In genomic region chr3:149705724-149706123, GRCm38 (mm10) we compare ENCODE assay signal across 11 mouse cellular contexts.
DNase-seq lines count a peak whose midpoint lies in the region; ATAC-seq lines count a peak whose summit lies in the region.
"Had no signal": no experiment of that assay in that cellular context is flagged by ENCODE, and none has a peak within 500 bp of the region (broad histone marks: within the 10 kb centered on the region; RNA-seq: fewer than 3 reads in every experiment).

No protein-coding gene starts in this region.

- no peaks in the 10 kb centered on the region for H3K4me1 ChIP-seq in embryonic facial prominence, embryonic 14.5 days (ENCODE audit: control insufficient read depth, insufficient read depth, low read length)
- H3K4me1 ChIP-seq in embryonic facial prominence, embryonic 10.5 days: no peaks in the 10 kb centered on the region
- H3K4me1 ChIP-seq in neural tube, embryonic 11.5 days (ENCODE audit: control insufficient read depth, insufficient read depth, low read length): no peaks in the 10 kb centered on the region
- no peaks in the 10 kb centered on the region for H3K4me1 ChIP-seq in midbrain, embryonic 16.5 days (ENCODE audit: control insufficient read depth, insufficient read depth, low read length)
- H3K4me1 ChIP-seq: liver, embryonic 13.5 days had no signal

- ATAC-seq in embryonic facial prominence, embryonic 14.5 days (ENCODE audit: low read depth): peak; percentile 74; the same call in 1 of the 2 replicates
- ATAC-seq in neural tube, embryonic 11.5 days (ENCODE audit: insufficient read depth, low FRiP score, low TSS enrichment): peak; percentile 35; the same call in 1 of the 2 replicates
- ATAC-seq in midbrain, embryonic 16.5 days: no peak
- ATAC-seq in inflammation-experienced regulatory T-cells, adult 6 months: no peak

- H3K36me3 ChIP-seq in embryonic facial prominence, embryonic 14.5 days (ENCODE audit: control insufficient read depth, insufficient read depth, low read length): no peaks in the 10 kb centered on the region
- no peaks in the 10 kb centered on the region for H3K36me3 ChIP-seq in embryonic facial prominence, embryonic 10.5 days (replicated peaks)
- no peaks in the 10 kb centered on the region for H3K36me3 ChIP-seq in neural tube, embryonic 11.5 days (ENCODE audit: control insufficient read depth, insufficient read depth, low read length)
- H3K36me3 ChIP-seq in midbrain, embryonic 16.5 days (ENCODE audit: control insufficient read depth, insufficient read depth, low read length): no peaks in the 10 kb centered on the region
- H3K36me3 ChIP-seq: liver, embryonic 13.5 days had no signal

- 86% methylated on average over 10 of the region's 10 CpGs for WGBS in embryonic facial prominence, embryonic 14.5 days
- 96% methylated on average over 10 of the region's 10 CpGs for WGBS in embryonic facial prominence, embryonic 10.5 days
- WGBS in neural tube, embryonic 11.5 days: 87% methylated on average over 10 of the region's 10 CpGs
- WGBS in midbrain, embryonic 16.5 days: 79% methylated on average over 10 of the region's 10 CpGs

- peak; percentile 27 for DNase-seq in embryonic facial prominence, embryonic 14.5 days (ENCODE audit: low spot score)
- DNase-seq in embryonic facial prominence, embryonic 10.5 days (ENCODE audit: low spot score): no peak
- no peak for DNase-seq in neural tube, embryonic 11.5 days (ENCODE audit: low spot score)
- no peak for DNase-seq in neural tube, embryonic 10.5 days (ENCODE audit: extremely low spot score, low spot score)
- no peak for DNase-seq in MN1 (ENCODE audit: low spot score)
- no peak for DNase-seq in thymus, postnatal 25 days
- DNase-seq: B cell, adult 2 months; heart, adult 18-20 months; liver, embryonic 13.5 days had no signal

- no peaks in the 10 kb centered on the region for H3K27me3 ChIP-seq in embryonic facial prominence, embryonic 14.5 days (replicated peaks; ENCODE audit: control insufficient read depth, insufficient read depth, low read length)
- no peaks in the 10 kb centered on the region for H3K27me3 ChIP-seq in embryonic facial prominence, embryonic 10.5 days (replicated peaks; ENCODE audit: low read depth, poor library complexity, severe bottlenecking)
- no peaks in the 10 kb centered on the region for H3K27me3 ChIP-seq in neural tube, embryonic 11.5 days (ENCODE audit: control insufficient read depth, insufficient read depth, low read length)
- no peaks in the 10 kb centered on the region for H3K27me3 ChIP-seq in midbrain, embryonic 16.5 days (ENCODE audit: control insufficient read depth, insufficient read depth, low read depth, low read length)
- H3K27me3 ChIP-seq: liver, embryonic 13.5 days had no signal

- no peak overlapping the region for H3K27ac ChIP-seq in embryonic facial prominence, embryonic 14.5 days (replicated peaks; ENCODE audit: low read depth, low read length)
- no peak overlapping the region for H3K27ac ChIP-seq in embryonic facial prominence, embryonic 10.5 days (replicated peaks)
- H3K27ac ChIP-seq in neural tube, embryonic 11.5 days (ENCODE audit: low read depth, low read length): no peak overlapping the region
- H3K27ac ChIP-seq in midbrain, embryonic 16.5 days (ENCODE audit: low read length): no peak overlapping the region
- H3K27ac ChIP-seq: liver, embryonic 13.5 days had no signal

- no peak overlapping the region for H3K4me2 ChIP-seq in embryonic facial prominence, embryonic 14.5 days (ENCODE audit: low read depth, low read length)
- no peak overlapping the region for H3K4me2 ChIP-seq in neural tube, embryonic 11.5 days (ENCODE audit: low read depth)
- H3K4me2 ChIP-seq in midbrain, embryonic 16.5 days (ENCODE audit: low read length): peak overlapping the region; percentile 5; the same call in 1 of the 2 replicates
- H3K4me2 ChIP-seq: liver, embryonic 13.5 days had no signal

- no peak overlapping the region for H3K4me3 ChIP-seq in embryonic facial prominence, embryonic 14.5 days (ENCODE audit: low read depth, low read length)
- H3K4me3 ChIP-seq in embryonic facial prominence, embryonic 10.5 days: no peak overlapping the region
- H3K4me3 ChIP-seq in neural tube, embryonic 11.5 days (ENCODE audit: low read depth, low read length): no peak overlapping the region
- no peak overlapping the region for H3K4me3 ChIP-seq in midbrain, embryonic 16.5 days (ENCODE audit: low read depth, low read length)
- H3K4me3 ChIP-seq: liver, embryonic 13.5 days had no signal

- no peaks in the 10 kb centered on the region for H3K9me3 ChIP-seq in embryonic facial prominence, embryonic 14.5 days (ENCODE audit: control insufficient read depth, low read length)
- no peaks in the 10 kb centered on the region for H3K9me3 ChIP-seq in embryonic facial prominence, embryonic 10.5 days
- H3K9me3 ChIP-seq in neural tube, embryonic 11.5 days (ENCODE audit: control insufficient read depth, low read length): no peaks in the 10 kb centered on the region
- no peaks in the 10 kb centered on the region for H3K9me3 ChIP-seq in midbrain, embryonic 16.5 days (replicated peaks; ENCODE audit: control insufficient read depth, low read length, poor library complexity, severe bottlenecking)

- H3K9ac ChIP-seq in embryonic facial prominence, embryonic 14.5 days (ENCODE audit: low read depth, low read length): no peak overlapping the region
- H3K9ac ChIP-seq in neural tube, embryonic 11.5 days (ENCODE audit: low read length): no peak overlapping the region
- H3K9ac ChIP-seq in midbrain, embryonic 16.5 days (ENCODE audit: low read depth, low read length): no peak overlapping the region
- H3K9ac ChIP-seq: liver, embryonic 13.5 days had no signal

Comparison
In these comparisons a context has a peak if more than half of its experiments do, and no peak if none do; other contexts are left out.
1. ATAC-seq: peak in embryonic facial prominence, embryonic 14.5 days (single experiment) and neural tube, embryonic 11.5 days (single experiment); none in midbrain, embryonic 16.5 days (single experiment) and inflammation-experienced regulatory T-cells, adult 6 months (single experiment).